Mouse (Mus musculus) kidney, postnatal 4 days (tissue): Measurements from ENCODE around the gene Clcc1.

ENCODE experiments used
- DNase-seq, 2 experiments: peaks; one replicate each; pipeline ENCODE4 v3.0.0; 2021; ENCODE audit warnings: mixed read lengths in 2 of 2

Gene Clcc1

GRCm38 (mm10) chr3:108711296-108711695 lies 57.6 kb downstream of the Clcc1 start:
- no peak for DNase-seq

GRCm38 (mm10) chr3:108713065-108713675 lies 59.5 kb downstream of the Clcc1 start:
- DNase-seq: peak in 1 of 2 experiments; percentile 51

GRCm38 (mm10) chr3:108714837-108715236 lies 61.1 kb downstream of the Clcc1 start:
- peak; percentile 18 to 44 for DNase-seq

- DNase-seq: no peak
Observed at GRCm38 (mm10) chr3:108717896-108718502, 64.3 kb downstream of the Clcc1 start.

- no peak for DNase-seq
Observed at GRCm38 (mm10) chr3:108719357-108719756, 65.6 kb downstream of the Clcc1 start.

GRCm38 (mm10) chr3:108719761-108720160 lies 66.0 kb downstream of the Clcc1 start:
- DNase-seq: no peak

GRCm38 (mm10) chr3:108721076-108721991 lies 67.6 kb downstream of the Clcc1 start:
- peak; percentile 71 to 80 for DNase-seq

GRCm38 (mm10) chr3:108722036-108722872 lies 68.5 kb downstream of the Clcc1 start, which contains the start of gene Gpsm2:
Gpsm2 (minus strand) TSS chr3:108722309.
- DNase-seq: peak; percentile 99

- DNase-seq: no peak
Observed at GRCm38 (mm10) chr3:108726413-108726812, 72.7 kb downstream of the Clcc1 start.

GRCm38 (mm10) chr3:108727344-108727743 lies 73.6 kb downstream of the Clcc1 start:
- no peak for DNase-seq

GRCm38 (mm10) chr3:108727776-108728175 lies 74.1 kb downstream of the Clcc1 start:
- DNase-seq: no peak
